Mouse (Mus musculus) hindbrain, embryonic 12.5 days (tissue): Measurements from ENCODE around the gene Kat5. TPM values are rescaled to one million over a fixed set of nuclear protein-coding genes. Genes with fewer than 3 reads are reported as not detected.

Source experiments
- ATAC-seq: fragments of 200-750 bp; cut with Nextera tagmentation; 2 replicates; pipeline ENCODE4 v1.8.0; 2017; ENCODE audit warnings: moderate TSS enrichment; ENCODE audit not compliant: low FRiP score
- H3K27ac ChIP-seq: fragments of 300-500 bp; sonication (generic); 2 replicates; pipeline ENCODE4 v1.5.1; 2016; ENCODE audit warnings: mild to moderate bottlenecking
- H3K27me3 ChIP-seq: fragments of 300-500 bp; sonication (generic); 2 replicates; pipeline ENCODE4 v1.6.1; 2016; ENCODE audit warnings: mild to moderate bottlenecking
- H3K36me3 ChIP-seq: fragments of 300-500 bp; sonication (generic); 2 replicates; pipeline ENCODE4 v1.6.1; 2016; ENCODE audit warnings: mild to moderate bottlenecking
- H3K4me1 ChIP-seq: fragments of 300-500 bp; sonication (generic); 2 replicates; pipeline ENCODE4 v1.6.1; 2016
- H3K4me2 ChIP-seq: fragments of 300-500 bp; sonication (generic); replicated peaks from 2 replicates; pipeline ENCODE4 v1.6.1; 2016; ENCODE audit warnings: mild to moderate bottlenecking
- H3K4me3 ChIP-seq: fragments of 300-500 bp; sonication (generic); 2 replicates; pipeline ENCODE4 v1.5.1; 2016; ENCODE audit warnings: mild to moderate bottlenecking
- H3K9ac ChIP-seq: fragments of 300-500 bp; sonication (generic); 2 replicates; pipeline ENCODE4 v1.6.1; 2016; ENCODE audit warnings: mild to moderate bottlenecking, moderate library complexity
- H3K9me3 ChIP-seq: fragments of 300-500 bp; sonication (generic); replicated peaks from 2 replicates; pipeline ENCODE4 v1.6.1; 2016; ENCODE audit warnings: mild to moderate bottlenecking
- WGBS: fragments of 180-500 bp; shearing (Covaris S2); methylation state at CpG from one replicate; pipeline ENCODE4 v1.1.7; 2016; 5-methylcytosine and 5-hydroxymethylcytosine counted together
- polyA plus RNA-seq: library from polyadenylated mRNA; unstranded; fragments of >200 nt; fragmentation: Nextera tagmentation; extraction: Ambion mirVana; gene quantifications from 2 replicates; pipeline ENCODE4 v1.2.1, GENCODE M21; 2016

Gene Kat5
- polyA plus RNA-seq, 1 experiment from 2014 or later = 73.2 TPM

- no peaks in the 10 kb centered on the region for H3K36me3 ChIP-seq
- no peak overlapping the region for H3K4me3 ChIP-seq
- peaks cover 7% of the 10 kb centered on the region; the same call in 1 of the 2 replicates for H3K27me3 ChIP-seq
- H3K9ac ChIP-seq = no peak overlapping the region
- ATAC-seq = no peak
- no peak overlapping the region for H3K4me2 ChIP-seq
- WGBS = 77% methylated on average over 9 of the region's 9 CpGs
- no peaks in the 10 kb centered on the region for H3K4me1 ChIP-seq
- no peaks in the 10 kb centered on the region for H3K9me3 ChIP-seq
- no peak overlapping the region for H3K27ac ChIP-seq
Observed at GRCm38 (mm10) chr19:5589159-5589558, 20.9 kb downstream of the Kat5 start.

GRCm38 (mm10) chr19:5581995-5582394, 28.0 kb downstream of the Kat5 start:
- Histone ChIP-seq H3K27ac (no peak overlapping the region), H3K36me3 (no peaks in the 10 kb centered on the region), H3K4me3 (no peak overlapping the region), H3K27me3 (peaks cover 9% of the 10 kb centered on the region; the same call in 1 of the 2 replicates), H3K4me1 (no peaks in the 10 kb centered on the region), H3K9me3 (no peaks in the 10 kb centered on the region), H3K9ac (no peak overlapping the region), H3K4me2 (no peak overlapping the region)
- no peak for ATAC-seq
- WGBS = 86% methylated on average over 2 of the region's 2 CpGs

GRCm38 (mm10) chr19:5580776-5581175, 29.3 kb downstream of the Kat5 start:
- Histone ChIP-seq H3K4me3 (no peak overlapping the region), H3K9ac (no peak overlapping the region), H3K4me1 (no peaks in the 10 kb centered on the region), H3K27me3 (peaks cover 9% of the 10 kb centered on the region; the same call in 1 of the 2 replicates), H3K36me3 (no peaks in the 10 kb centered on the region), H3K4me2 (no peak overlapping the region), H3K9me3 (no peaks in the 10 kb centered on the region), H3K27ac (no peak overlapping the region)
- no peak for ATAC-seq
- 90% methylated on average over 6 of the region's 6 CpGs for WGBS

- H3K9me3 ChIP-seq = no peaks in the 10 kb centered on the region
- H3K27ac ChIP-seq = no peak overlapping the region
- no peak overlapping the region for H3K9ac ChIP-seq
- no peak for ATAC-seq
- no peaks in the 10 kb centered on the region for H3K36me3 ChIP-seq
- H3K27me3 ChIP-seq = 0 out of 2 replicates have a peak, but pooled peaks cover 7% of the 10 kb centered on the region
- no peaks in the 10 kb centered on the region for H3K4me1 ChIP-seq
- no peak overlapping the region for H3K4me3 ChIP-seq
- WGBS = 65% methylated on average over 4 of the region's 4 CpGs
- no peak overlapping the region for H3K4me2 ChIP-seq
Observed at GRCm38 (mm10) chr19:5579971-5580370, 30.1 kb downstream of the Kat5 start.

- no peak overlapping the region for H3K27ac ChIP-seq
- H3K9ac ChIP-seq = no peak overlapping the region
- H3K9me3 ChIP-seq = no peaks in the 10 kb centered on the region
- peaks cover 7% of the 10 kb centered on the region for H3K36me3 ChIP-seq
- no peaks in the 10 kb centered on the region for H3K4me1 ChIP-seq
- H3K4me2 ChIP-seq = no peak overlapping the region
- H3K4me3 ChIP-seq = no peak overlapping the region
- ATAC-seq = no peak
- 100% methylated on average over 1 of the region's 1 CpGs for WGBS
- no peaks in the 10 kb centered on the region for H3K27me3 ChIP-seq
Observed at GRCm38 (mm10) chr19:5575336-5575735, 34.7 kb downstream of the Kat5 start.

- H3K27me3 ChIP-seq = peaks cover 7% of the 10 kb centered on the region; the same call in 1 of the 2 replicates
- no peaks in the 10 kb centered on the region for H3K9me3 ChIP-seq
- no peak overlapping the region for H3K4me3 ChIP-seq
- ATAC-seq = no peak
- H3K27ac ChIP-seq = no peak overlapping the region
- 83% methylated on average over 19 of the region's 19 CpGs for WGBS
- no peak overlapping the region for H3K9ac ChIP-seq
- no peak overlapping the region for H3K4me2 ChIP-seq
- H3K4me1 ChIP-seq = peaks cover 11% of the 10 kb centered on the region
- H3K36me3 ChIP-seq = peaks cover 7% of the 10 kb centered on the region
Observed at GRCm38 (mm10) chr19:5572331-5573125, 37.5 kb downstream of the Kat5 start.

GRCm38 (mm10) chr19:5571831-5572230, 38.2 kb downstream of the Kat5 start:
- ATAC-seq = no peak
- no peak overlapping the region for H3K27ac ChIP-seq
- peaks cover 8% of the 10 kb centered on the region for H3K27me3 ChIP-seq
- H3K4me3 ChIP-seq = no peak overlapping the region
- no peaks in the 10 kb centered on the region for H3K9me3 ChIP-seq
- 76% methylated on average over 5 of the region's 5 CpGs for WGBS
- H3K4me1 ChIP-seq = peaks cover 16% of the 10 kb centered on the region
- H3K36me3 ChIP-seq = peaks cover 7% of the 10 kb centered on the region
- no peak overlapping the region for H3K9ac ChIP-seq
- H3K4me2 ChIP-seq = no peak overlapping the region

GRCm38 (mm10) chr19:5570353-5571246, 39.4 kb downstream of the Kat5 start:
- ATAC-seq = no peak
- no peaks in the 10 kb centered on the region for H3K9me3 ChIP-seq
- H3K36me3 ChIP-seq = peaks cover 7% of the 10 kb centered on the region
- no peak overlapping the region for H3K4me3 ChIP-seq
- peaks cover 21% of the 10 kb centered on the region for H3K27me3 ChIP-seq
- peak overlapping the region; percentile 4; the same call in 1 of the 2 replicates for H3K9ac ChIP-seq
- no peak overlapping the region for H3K4me2 ChIP-seq
- no peak overlapping the region for H3K27ac ChIP-seq
- 88% methylated on average over 32 of the region's 32 CpGs for WGBS
- peaks cover 19% of the 10 kb centered on the region for H3K4me1 ChIP-seq

GRCm38 (mm10) chr19:5569521-5569920, 40.5 kb downstream of the Kat5 start:
- H3K4me3 ChIP-seq = no peak overlapping the region
- WGBS = 86% methylated on average over 10 of the region's 10 CpGs

GRCm38 (mm10) chr19:5568470-5569140, 41.4 kb downstream of the Kat5 start:
- Histone ChIP-seq H3K4me1 (peaks cover 19% of the 10 kb centered on the region), H3K9me3 (no peaks in the 10 kb centered on the region), H3K27ac (peak overlapping the region; percentile 85), H3K36me3 (peaks cover 7% of the 10 kb centered on the region), H3K27me3 (peaks cover 40% of the 10 kb centered on the region), H3K9ac (peak overlapping the region; percentile 87), H3K4me3 (peak overlapping the region; percentile 64), H3K4me2 (peak overlapping the region; percentile 73)
- 8% methylated on average over 27 of the region's 27 CpGs for WGBS
- ATAC-seq = peak; percentile 29

More at GRCm38 (mm10) chr19:5569521-5569920, 40.5 kb downstream of the Kat5 start:
- Histone ChIP-seq H3K27me3 (peaks cover 31% of the 10 kb centered on the region), H3K36me3 (peaks cover 7% of the 10 kb centered on the region), H3K27ac (no peak overlapping the region), H3K4me2 (no peak overlapping the region), H3K9me3 (no peaks in the 10 kb centered on the region), H3K9ac (no peak overlapping the region), H3K4me1 (peaks cover 19% of the 10 kb centered on the region)
- no peak for ATAC-seq

GRCm38 (mm10) chr19:5567534-5568469, 42.2 kb downstream of the Kat5 start, which contains the start of gene Ap5b1:
TSS of gene Ap5b1 (plus strand) at chr19:5568025.
- H3K27me3 ChIP-seq = peaks cover 48% of the 10 kb centered on the region
- peak within 1 kb of the TSS; percentile 85 for H3K27ac ChIP-seq
- H3K36me3 ChIP-seq = peaks cover 7% of the 10 kb centered on the region
- H3K4me1 ChIP-seq = peaks cover 19% of the 10 kb centered on the region
- peak within 1 kb of the TSS; percentile 64 for H3K4me3 ChIP-seq
- peak; percentile 84 for ATAC-seq
- under 1% methylated on average over 86 of the region's 102 CpGs for WGBS
- peak within 1 kb of the TSS; percentile 73 for H3K4me2 ChIP-seq
- no peaks in the 10 kb centered on the region for H3K9me3 ChIP-seq
- peak within 1 kb of the TSS; percentile 87 for H3K9ac ChIP-seq
